Mouse (Mus musculus): ENCODE measurements at regions not wholly inside any gene's neighbourhood (a gene's known extent, or its start where the extent isn't known, plus 50 kb on each side); places are given as distances from the start of the nearest gene placed in this dataset.

DNA sequence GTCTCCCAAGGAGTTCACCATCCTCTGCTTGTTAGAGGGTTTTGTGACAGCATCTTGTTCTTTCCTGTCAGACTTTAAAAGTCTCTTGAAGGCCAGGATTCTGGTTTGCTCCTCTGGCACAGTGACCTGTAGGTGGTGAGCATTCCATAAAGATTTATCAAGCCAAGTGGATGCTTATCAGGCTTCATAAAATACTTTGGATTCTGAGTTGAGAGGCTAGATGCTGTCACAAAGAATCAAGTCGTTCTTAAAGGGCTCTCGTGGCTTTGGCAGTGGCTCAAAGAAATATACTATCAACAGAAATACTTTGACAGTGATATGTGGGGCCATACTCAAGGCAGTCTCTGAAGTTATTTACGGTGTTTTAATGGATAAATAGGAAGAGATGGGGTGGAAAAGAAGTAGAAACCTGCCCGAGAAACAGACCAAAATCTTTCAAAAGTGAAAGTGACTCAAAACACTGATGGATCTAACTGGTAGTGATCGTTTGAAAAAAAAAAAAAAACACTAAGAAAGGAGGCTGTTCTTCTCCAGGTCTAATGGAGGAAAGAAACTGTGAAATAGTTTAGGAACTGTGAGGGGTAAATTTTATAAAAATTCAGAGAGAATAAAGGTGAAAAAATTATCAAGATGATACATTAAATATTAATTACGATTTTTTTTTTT lies 273.2 kb upstream of the Pfkp start:
- TF ChIP-seq CTCF (IDR thresholded peaks at IDR 0.05; ENCODE audit: low read depth) (no peak), EP300 (IDR thresholded peaks at IDR 0.05; ENCODE audit: low read depth) (no peak)
